Mouse (Mus musculus) heart, adult 2 months (tissue): Measurements from ENCODE around the gene Tollip.
"Not testable (repeated sequence)": the region's sequence is repeated elsewhere in the genome, so short reads cannot be mapped to it uniquely, and the experiment has no call there.

ENCODE experiments used
- CTCF ChIP-seq: fragments of 200-600 bp; IDR thresholded peaks from 2 replicates; pipeline ENCODE4 v1.8.1; 2022; ENCODE audit warnings: antibody characterized with exemption, mild to moderate bottlenecking, moderate library complexity
- EP300 ChIP-seq: fragments of 200-500 bp; IDR thresholded peaks from 2 replicates; pipeline ENCODE4 v1.6.1; 2011; ENCODE audit warnings: low read depth, low read length, control low read depth; ENCODE audit not compliant: insufficient read depth
- POLR2A ChIP-seq: fragments of 200-500 bp; IDR thresholded peaks from 2 replicates; pipeline ENCODE4 v1.6.1; 2011; ENCODE audit warnings: mild to moderate bottlenecking, low read depth, low read length, control low read depth; ENCODE audit not compliant: insufficient read depth

DNA sequence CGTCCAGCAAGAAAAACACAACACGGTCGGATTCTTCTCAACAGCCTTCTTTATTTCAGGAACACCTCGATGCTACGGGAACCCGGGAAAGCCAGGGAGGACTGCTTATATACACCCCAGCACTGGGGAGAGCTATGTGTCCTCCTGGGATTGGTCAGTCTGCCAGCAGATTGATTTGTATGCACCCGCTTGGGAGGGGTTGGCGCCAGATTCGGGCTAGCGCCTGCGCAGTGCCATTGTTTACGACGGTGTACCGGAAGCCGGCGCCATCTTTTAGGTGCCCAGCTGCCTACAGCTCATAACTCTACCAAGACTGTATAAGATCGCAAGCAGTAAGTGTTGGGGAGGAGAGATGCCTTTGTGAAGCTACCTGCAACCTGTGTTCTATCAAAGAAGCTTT, 5.8 kb upstream of the Tollip start:
- TF ChIP-seq POLR2A, CTCF, EP300: not testable (repeated sequence)
